Mouse (Mus musculus) R1 (cell line): ENCODE data around the gene Bpifa5.

Experiments
- DNase-seq: peaks from one replicate; pipeline ENCODE4 v3.0.0-alpha.2; 2018; ENCODE audit warnings: low read depth, low spot score

The Bpifa5 gene

DNA sequence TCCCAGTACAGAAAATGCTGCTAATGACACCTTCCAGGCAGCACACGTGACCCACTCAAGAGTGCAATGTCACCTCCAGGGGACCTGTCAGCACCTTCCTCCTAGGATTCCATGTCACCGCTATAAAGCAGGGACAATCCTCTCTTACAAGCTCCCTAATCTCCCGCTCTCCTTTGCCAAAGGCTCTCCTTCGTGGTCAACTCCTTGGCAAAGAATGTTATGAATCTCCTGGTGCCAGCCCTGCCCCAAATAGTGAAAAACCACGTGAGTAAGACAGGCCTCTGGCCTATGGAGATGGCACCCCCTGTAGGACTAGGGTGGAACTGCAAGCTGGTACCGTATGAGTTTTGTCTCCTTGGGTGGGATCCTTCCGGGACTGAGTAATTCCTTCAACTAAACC, 44.5 kb downstream of the Bpifa5 start:
- peak; percentile 75 for DNase-seq

DNA sequence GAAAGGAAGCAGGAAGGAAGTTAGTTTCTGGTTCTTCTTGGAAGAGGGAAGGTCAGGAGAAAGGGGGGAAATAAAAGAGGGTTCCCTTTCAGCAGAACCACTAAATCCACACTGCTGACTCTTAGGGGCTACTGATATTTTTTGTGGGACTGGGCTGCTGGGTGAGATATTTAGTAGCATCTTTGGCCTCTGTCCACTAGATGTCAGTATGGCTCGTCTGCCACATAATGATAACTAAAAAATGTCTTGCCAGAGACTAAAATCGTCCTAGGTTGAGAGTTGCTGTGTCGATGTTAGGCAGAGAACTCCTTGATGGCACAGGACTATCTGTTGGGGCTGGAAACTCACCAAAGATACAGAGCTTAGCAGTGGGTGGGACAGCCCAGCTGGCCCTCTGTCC, 46.7 kb downstream of the Bpifa5 start:
- DNase-seq, result peak; percentile 45

GRCm38 (mm10) chr2:154211121-154211520, 48.7 kb downstream of the Bpifa5 start:
- DNase-seq, result no peak

DNA sequence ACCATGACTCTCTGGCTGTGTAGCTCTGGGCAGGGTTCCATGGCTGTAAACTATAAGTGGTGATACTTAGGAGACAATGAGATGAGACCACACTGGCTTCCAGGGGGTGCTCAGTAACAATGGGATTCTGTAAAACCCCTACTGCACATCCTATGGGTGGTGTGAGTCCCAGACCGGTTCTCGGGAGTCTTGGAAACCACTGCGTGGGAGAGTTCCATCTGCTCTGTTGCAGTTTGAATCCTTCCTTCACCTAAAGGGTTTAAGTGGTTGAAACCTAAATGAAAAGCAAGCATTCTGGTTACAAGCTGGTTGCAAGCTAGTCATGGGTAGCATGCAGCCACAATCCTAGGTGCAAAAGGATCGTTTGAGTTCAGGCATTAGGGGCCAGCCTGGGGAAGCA, 49.5 kb downstream of the Bpifa5 start:
- no peak for DNase-seq

GRCm38 (mm10) chr2:154215191-154215590, 52.8 kb downstream of the Bpifa5 start:
- peak; percentile 89 for DNase-seq
